Mouse (Mus musculus) ovary, postnatal 10 days (tissue): ENCODE measurements around the gene Elp5.
"Not testable (repeated sequence)": the region's sequence is repeated elsewhere in the genome, so short reads cannot be mapped to it uniquely, and the experiment has no call there.

Source experiments
- DNase-seq: peaks from one replicate; pipeline ENCODE4 v3.0.0; 2022; ENCODE audit warnings: low spot score

The Elp5 gene

DNA sequence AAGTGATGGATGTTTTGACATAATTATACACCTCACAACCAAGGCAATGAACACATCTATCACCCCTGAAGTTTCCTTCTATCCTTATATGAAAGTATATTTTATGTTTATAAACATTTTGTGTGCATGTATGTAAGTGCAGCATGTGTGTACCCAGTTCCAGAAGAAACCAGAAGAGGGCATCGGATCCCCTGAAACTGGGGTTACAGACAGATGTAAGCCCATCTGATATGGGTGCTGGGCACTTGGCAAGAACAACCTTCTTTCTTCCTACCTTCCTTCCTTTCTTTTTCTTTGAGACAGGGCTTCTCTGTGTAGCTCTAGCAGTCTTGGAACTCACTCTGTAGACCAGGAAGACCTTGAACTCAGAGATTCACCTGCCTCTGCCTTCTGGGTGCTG, 26.1 kb downstream of the Elp5 start:
- DNase-seq: no peak

DNA sequence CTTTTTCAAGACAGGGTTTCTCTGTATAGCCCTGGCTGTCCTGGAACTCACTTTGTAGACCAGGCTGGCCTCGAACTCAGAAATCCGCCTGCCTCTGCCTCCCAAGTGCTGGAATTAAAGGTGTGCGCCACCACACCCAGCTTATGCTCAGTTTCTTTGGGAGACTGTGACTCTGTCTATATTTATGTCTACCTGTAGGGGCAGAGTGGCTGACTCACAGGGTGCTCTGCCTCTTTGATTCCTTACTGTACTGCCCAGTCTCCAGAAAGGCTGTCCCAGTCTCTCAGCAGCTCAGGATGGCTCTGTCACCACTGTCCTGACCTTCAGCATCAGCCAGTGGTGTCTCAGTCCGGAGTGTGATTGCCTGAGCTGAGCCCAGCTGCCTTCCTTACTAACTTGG, 26.7 kb downstream of the Elp5 start:
- DNase-seq: not testable (repeated sequence)

DNA sequence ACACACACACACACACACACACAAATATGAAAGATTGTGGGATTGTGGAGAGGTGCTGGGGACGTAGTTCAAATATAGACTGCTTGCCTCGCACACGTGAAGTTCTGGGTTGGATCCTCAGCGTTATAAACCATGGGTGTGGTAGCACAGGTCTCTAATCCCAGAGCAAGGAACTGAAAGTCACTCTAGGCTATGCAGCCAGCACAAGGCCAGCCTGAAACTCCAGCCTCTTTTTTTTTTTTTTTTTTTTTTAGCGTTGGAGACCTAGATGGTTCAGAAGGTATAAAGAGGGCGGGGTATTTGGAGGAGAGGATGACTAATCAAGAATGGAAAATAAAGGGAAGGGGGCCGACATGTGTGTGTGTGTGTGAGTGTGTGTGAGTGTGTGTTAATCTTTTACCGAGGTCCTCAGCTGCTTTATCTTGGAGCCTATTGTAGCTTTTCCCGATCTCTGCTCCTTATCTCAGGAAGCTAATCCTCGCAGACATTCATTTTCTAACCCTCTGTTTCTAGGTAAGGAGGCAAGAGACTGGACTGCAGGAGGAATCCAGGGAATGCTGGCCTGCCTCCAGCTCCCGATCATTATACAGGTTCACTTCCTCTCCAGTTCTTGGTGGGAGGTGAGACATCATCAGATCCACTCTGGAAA, 28.9 kb downstream of the Elp5 start:
- no peak for DNase-seq

DNA sequence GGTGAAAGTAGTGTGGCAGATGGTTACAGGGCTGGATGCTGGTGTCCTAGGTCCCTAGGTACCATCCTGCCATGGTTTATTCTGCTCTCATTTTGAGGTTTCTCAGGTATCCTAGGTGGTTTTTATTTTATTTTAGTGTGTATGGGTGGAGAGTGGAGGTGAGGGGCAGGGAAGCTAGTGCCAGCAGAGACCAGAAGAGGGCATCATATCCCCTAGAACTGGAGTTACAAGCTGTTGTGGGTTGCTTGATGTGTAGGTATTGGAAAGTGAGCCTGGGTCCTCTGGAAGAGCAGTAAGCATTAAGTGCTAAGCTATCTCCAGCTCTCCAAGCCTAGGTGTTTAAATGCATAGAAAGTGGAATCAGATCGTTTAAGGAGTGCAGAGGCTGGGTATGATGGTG, 30.0 kb downstream of the Elp5 start:
- DNase-seq: no peak

DNA sequence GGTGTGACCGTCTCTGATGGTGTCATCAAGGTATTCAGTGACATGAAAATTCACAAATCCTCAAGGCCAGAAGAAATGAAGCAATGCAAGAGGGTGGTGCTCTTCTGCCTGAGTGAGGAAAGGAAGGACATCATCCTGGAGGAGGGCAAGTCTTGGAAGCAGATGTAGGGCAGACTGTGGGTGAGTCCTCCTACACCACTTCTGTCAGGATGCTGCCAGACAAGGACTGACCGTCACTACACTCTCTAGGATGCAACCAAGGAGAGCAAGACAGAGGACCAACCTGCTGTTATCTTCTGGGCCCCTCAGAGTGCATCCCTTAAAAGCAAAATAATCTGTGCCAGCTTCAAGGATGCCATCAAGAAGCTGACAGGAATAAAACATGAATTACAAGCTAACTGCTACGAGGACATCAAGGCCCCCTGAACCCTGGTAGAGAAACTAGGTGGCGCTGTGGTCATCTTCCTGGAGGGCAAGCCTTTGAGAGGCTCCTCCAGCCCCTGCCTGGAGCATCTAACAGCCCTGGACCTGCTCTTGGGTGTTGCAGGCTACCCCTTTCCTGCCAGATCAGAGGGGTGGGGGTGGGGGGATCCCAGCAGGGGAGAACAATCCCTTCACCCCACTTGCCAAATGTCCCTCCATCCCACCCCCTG, 31.4 kb downstream of the Elp5 start:
- no peak for DNase-seq

DNA sequence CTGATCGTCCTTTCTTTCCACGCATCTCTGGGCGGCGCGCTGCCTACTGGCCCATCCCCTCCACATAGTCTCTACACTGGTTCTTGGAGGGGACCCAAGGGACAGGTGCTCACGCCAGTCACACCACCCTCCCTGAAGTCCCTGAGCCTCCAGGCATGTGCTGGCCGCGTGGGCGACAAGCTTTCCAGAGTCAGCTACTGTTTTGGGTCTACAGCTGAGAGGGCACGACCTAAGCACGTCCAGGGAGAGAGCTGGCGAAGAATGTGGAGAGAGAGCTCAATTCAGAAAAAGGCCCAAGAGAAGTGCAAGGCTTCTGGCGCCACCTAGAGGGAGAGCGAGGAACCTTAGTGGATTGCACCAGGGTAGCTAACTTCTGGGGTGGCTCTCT, 33.6 kb downstream of the Elp5 start:
- DNase-seq: peak; percentile 72

DNA sequence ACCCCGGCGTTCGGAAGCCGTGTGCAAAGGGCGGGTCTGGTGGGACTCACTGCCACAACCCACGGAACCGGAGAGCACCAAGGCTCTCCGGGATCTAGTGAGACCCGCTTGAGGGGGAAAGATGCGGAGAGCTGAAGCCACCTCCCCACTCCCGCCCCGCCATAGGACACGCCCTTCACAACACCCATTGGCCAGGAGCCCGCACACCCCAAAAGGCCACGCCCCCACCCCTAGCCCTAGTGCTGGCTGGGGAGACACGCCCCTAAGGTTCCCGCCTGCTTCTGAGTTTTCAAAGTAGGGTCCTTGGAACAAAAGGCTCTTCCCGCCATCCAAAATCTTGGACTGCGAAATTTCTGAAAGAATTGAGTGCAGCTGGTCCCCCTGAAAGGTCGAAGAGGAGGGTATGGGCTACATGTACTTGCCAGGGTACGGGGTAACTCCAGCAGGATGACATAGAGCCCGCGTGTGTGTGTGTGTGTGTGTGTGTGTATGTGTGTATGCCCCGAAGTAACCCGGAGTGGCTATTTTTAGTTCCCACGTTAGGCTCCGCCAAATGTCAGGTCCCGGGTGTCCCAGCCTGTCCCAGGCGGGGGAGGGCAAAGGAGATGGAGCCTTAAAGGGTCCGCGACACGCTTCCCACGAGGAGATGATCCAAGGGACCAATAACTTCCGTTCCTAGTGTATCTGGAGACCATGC, 34.1 kb downstream of the Elp5 start, which contains the start of gene Slc2a4:
TSS of gene Slc2a4 (minus strand) at position 123 of the 697 bp plus-strand sequence.
- DNase-seq: peak; percentile 70

DNA sequence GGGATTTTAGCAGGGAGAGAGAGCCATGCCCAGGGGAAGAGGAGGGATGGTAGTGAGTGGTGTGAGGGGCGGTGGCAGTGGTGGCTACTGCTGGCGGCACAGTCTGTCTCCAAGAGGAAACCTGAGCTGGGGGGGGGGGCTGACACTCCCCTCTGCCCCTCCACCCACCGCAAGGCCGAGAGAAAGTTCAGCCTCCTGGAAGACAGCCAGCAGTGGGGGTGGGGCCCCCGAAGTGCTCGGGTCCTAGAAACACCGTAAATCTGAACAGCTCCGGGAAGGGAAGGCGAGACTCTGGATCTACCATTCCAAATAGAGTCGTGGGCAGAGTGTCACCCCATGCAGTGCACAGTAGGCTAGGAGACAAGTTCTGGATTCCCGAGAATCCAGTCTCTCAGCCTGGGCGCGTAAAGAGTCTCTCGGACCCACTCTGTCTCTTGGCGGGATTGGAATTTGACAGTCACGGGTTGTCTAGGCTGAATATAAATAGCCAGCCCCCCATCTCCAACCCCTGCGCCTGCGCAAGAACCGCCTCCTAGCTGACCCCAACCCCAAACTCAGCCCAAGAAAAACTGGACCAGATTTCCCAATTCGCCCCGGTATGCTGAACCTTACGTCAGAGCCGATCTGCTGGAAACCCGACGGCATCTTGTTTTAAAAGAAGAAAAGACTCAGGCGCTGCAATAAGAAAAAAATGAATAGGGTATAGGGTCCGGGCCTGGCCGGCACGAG, 34.8 kb downstream of the Elp5 start:
- DNase-seq: no peak

DNA sequence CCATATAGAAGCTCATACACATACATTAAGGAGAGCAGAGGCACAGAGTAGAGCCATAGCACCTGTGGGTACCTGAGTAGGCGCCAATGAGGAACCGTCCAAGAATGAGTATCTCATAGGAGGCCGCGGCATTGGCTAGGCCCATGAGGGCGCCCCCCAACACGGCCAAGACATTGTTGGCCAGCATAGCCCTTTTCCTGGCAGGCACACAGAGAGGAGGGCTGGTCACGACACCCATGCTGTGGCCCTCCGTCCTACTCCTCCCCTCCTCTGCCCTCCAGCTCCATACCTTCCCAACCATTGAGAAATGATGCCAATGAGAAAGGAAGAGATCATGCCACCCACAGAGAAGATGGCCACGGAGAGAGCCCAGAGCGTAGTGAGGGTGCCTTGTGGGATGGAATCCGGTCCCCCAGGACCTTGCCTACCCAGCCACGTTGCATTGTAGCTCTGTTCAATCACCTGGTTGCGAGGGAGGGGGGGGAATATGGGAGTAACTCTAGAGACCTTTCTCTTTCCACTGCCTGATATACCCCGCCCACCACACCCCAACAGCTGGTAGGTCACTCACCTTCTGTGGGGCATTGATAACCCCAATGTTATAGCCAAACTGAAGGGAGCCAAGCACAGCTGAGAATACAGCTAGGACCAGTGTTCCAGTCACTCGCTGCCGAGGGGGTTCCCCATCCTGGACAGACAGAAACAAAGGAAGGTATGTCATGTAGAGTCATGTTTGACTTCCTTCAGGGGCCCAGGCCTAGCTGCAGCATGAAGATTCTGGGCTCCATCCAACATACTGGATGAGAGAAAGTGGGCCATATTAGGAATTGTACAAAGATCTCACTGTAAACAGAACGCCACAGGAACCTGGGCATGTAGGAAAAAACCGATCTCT, 36.1 kb downstream of the Elp5 start:
- no peak for DNase-seq

DNA sequence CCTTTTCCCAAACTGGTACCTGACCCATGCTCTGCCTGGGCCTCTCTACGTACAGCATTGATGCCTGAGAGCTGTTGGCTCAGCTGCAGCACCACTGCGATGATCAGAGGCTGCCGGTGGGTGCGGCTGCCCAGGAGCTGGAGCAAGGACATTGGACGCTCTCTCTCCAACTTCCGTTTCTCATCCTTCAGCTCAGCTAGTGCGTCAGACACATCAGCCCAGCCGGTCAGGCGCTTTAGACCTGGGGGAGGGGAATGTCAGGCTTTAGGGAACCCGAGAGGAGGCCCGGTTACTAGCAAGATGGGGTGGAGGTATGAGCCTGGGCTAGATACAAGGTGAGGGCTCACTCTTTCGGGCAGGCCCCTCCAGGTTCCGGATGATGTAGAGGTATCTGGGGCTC, 37.1 kb downstream of the Elp5 start:
- DNase-seq: no peak

DNA sequence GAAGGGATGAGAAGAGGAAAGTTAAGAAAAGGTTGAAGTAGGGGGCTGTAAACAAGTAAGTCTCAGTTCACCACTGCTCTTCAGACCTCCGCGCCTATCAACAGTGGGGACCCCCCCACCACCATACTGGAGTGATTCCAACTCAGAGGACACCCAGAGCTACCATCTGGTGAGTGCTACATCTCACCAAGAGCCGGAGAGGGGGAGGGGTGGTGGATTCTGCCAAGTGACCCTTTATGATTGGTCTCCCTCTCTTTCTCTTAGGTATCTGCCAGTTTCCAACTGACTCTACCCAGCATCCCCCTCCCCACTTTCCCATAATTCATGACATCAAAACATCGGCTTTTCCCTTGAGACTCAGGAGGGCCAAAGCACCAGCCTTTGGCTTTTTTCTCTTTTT, 41.4 kb downstream of the Elp5 start:
- no peak for DNase-seq

DNA sequence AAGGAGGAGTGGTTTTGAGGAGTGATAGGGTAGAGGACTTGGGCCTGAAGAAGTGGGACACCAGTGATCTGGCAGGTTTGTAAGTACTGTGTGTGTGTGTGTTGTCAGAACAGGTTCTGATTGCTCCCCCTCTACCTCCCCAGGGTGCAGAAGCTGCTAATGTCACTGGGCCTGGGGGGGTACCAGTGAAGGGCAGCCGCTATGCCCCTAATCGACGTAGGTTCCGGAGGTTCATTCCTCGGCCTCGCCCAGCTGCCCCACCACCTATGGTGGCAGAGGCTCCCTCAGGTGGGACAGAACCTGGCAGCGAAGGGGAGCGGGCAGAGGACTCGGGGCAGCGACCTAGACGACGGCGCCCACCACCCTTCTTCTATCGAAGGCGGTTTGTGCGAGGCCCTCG, 42.6 kb downstream of the Elp5 start:
- no peak for DNase-seq

DNA sequence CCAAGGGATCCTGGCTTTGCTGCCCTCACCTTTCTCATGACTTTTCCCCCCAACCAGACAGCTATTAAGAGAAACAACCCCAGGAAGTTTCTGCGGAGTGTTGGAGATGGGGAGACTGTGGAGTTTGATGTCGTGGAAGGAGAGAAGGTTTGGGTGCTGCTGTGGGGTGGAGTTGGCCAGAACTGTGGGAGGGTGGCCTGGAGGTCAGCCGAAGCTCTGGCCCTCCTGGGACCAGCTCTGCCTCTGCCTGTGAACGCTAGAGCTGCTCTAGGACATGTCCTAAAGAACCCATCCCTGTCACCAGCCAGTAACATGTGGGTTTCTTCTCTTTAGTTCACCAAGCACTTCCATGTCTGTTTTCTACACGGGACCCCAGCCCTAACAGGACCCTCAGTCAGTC, 43.1 kb downstream of the Elp5 start:
- no peak for DNase-seq

DNA sequence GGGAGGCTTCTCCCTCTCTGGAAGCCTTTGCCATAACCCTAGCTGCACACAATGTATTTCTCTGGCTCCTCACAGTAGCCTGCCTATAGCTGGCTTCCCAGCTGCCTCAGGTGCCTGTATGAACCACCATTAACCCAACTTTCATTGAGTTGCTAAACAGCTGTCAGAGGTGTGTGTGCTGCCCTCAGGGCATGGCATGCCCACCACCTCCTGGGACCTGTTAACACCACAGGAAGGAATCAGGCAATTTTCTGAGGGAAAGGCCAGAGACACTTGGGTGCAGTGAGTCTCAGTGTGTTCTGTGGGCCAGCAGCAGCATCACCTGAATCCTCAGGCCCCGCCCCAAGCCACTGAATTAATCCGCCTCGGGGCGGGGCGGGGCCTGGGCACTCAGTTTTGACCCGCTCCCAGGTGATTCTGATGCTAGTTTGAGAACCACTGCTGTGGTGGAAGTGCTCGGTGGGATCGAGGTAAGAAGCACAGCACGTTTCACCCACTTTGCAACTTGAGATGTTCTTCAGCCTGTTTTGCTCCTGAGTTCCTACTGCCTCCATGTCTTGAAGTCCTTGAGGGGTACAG, 43.8 kb downstream of the Elp5 start:
- DNase-seq: no peak

DNA sequence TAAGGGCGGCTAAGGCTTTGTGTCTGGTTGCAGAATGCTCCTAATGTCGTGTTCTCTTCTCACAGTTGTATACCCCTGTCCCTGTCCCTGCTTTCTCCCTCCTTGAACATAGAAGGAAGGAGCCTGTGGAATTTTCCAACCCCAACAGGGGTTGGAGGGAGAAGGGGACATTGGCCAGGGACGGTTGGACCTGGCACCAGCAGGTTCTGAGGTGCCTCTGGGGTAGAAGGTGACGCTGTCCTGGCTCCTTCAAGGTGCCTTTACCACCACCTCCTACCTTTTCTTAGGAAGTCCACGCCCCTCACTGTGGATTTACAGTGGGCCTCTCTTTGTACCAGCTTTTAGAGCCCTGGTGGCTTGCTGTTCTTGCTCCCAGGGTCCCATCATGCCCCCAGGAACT, 44.5 kb downstream of the Elp5 start:
- no peak for DNase-seq

DNA sequence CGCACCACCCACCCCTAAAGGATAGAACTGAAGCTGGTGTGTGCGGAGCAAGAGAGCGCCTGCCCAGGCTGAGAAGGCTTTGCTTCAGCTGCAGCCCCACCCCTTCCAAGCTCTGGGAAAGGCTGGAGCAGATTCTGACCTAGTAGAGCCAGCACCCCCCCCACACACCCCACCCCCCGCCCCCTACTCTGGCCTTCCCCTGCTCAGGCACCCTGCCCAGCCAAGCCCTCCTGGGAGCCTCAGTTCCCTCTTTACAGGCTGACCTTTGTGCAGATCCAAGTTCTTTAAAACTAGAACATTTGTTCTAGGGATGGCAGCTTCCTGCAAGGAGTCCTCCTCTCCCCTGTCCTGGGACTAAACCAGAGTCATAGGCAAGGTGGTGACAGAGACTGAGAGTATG, 44.9 kb downstream of the Elp5 start:
- no peak for DNase-seq

DNA sequence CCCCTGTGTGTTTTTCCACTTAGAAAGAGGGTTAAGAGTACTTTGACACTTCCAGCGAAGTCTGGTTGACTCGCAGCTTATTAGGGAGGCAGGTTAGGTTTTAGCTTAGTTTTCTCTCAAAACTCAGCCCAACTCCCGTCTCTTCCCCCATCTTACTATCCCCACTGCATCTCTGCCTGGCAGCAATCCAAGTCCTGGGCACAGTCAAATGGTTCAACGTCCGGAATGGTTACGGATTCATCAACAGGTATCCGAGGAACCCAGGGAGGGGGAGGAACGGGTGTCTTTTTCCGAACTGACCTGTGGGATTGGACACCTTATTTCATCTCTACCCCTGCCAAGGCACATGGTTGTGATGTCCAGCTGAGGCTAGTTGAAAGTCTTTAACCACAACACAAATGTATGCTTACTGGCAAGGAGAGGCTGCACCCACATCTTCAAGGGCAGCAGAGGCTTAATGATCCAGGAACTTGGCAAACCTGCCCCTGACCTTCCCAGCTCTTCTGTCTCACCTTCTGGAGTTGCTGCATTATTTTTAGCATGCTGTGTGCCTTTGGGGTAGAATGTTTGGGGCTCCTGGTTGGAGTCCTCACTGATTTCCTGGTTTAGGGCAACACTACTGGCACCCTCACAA, 45.5 kb downstream of the Elp5 start:
- no peak for DNase-seq

DNA sequence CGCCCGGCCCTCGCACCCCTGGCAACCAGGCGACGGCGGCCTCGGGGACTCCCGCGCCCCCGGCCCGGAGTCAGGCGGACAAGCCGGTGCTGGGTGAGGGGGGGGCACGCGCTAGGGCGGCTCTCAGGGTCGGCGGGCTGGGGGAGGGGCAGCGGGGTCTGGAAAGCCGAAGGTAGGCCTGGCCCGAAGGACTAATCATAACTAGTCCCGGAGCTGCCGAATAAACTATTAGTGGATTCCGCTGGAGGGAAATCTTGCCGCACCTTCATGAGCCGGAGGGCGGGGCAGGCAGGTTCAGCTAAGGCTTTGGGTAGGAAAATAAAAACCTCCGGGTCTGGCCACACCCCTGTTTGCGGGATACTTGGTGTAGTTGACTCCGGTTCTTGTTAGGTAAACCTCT, 46.2 kb downstream of the Elp5 start:
- no peak for DNase-seq

DNA sequence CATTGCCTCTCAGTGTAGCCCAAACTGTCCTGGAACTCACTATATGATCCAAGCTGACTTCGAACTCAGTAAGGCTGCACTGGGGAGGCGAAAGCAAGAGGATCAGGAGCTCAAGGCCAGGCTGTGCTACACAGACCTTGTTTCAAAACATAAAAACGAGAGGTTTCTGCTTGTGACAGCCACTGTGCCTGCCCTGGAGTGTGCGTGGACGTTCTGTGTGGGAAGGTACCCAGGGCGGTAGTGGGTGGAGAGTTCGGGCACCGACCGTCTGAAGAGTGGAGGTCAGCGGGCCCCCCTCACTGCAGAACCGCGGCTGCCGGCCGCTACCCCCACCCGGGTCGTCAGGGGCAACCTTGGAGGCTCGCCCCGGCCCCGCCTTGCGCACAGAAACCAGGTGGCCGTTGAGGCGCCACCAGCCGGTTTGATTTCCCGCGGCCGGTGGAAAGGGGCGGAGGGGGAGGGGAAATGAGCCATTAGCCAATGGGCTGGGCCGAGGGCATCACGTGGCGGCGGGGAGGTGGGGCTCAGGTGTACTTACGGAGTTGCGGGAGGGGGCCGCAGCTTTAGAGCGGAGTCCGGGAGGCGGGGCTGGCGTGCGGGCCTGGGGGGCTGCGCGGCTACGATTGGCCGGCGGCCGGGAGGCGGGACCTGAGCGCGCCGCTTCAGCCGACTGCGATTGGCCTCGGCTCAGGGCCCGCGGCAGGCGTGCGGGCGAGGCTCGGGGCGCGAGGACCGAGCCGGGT, 47.0 kb downstream of the Elp5 start, which contains the start of gene Ybx2:
TSS of gene Ybx2 (plus strand) at position 660 of the 743 bp plus-strand sequence.
- no peak for DNase-seq

DNA sequence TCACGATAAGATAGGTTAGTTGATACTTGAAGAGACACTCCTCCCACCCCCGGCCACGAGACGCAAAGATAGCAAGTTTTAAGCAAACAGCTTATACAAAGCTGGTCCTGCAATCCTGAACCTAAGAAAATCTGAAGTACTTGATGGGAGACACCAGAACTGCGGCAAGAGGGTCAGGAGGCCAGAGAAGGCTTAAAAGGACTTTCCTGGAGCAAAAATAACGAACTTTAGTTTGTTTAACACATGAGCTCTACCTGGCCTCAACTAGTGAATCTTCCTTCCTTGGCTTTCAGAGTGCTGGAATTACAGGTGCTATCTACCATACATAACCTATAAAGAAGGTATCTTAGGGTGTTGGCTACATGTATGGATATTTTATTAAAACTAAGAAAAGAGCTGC, 47.6 kb downstream of the Elp5 start:
- no peak for DNase-seq
